Mouse (Mus musculus) midbrain, postnatal 0 days (tissue): ENCODE measurements at regions not wholly inside any gene's neighbourhood (a gene's known extent, or its start where the extent isn't known, plus 50 kb on each side); places are given as distances from the start of the nearest gene placed in this dataset.

Source experiments
- ATAC-seq: fragments of 200-750 bp; cut with Nextera tagmentation; 2 replicates; pipeline ENCODE4 v1.8.0; 2017; ENCODE audit warnings: moderate number of reproducible peaks, mild to moderate bottlenecking, moderate TSS enrichment, moderate library complexity; ENCODE audit not compliant: low FRiP score
- DNase-seq: peaks from one replicate; pipeline ENCODE4 v3.0.0-alpha.2; 2015; ENCODE audit warnings: low spot score
- H3K27ac ChIP-seq: fragments of 300-500 bp; sonication (generic); 2 replicates; pipeline ENCODE4 v1.5.1; 2014; ENCODE audit warnings: low read depth, mild to moderate bottlenecking, low read length, mixed read lengths
- H3K27me3 ChIP-seq: fragments of 300-500 bp; sonication (generic); 2 replicates; pipeline ENCODE4 v1.6.1; 2014; ENCODE audit warnings: low read length, control low read depth, mixed read lengths; ENCODE audit not compliant: insufficient read depth
- H3K36me3 ChIP-seq: fragments of 300-500 bp; sonication (generic); 2 replicates; pipeline ENCODE4 v1.6.1; 2014; ENCODE audit warnings: low read length, control low read depth, mixed read lengths; ENCODE audit not compliant: insufficient read depth
- H3K4me1 ChIP-seq: fragments of 300-500 bp; sonication (generic); 2 replicates; pipeline ENCODE4 v1.6.1; 2014; ENCODE audit warnings: mild to moderate bottlenecking, control low read depth, antibody characterized with exemption, low read length, mixed read lengths; ENCODE audit not compliant: insufficient read depth
- H3K4me2 ChIP-seq: fragments of 300-500 bp; sonication (generic); 2 replicates; pipeline ENCODE4 v1.6.1; 2014; ENCODE audit warnings: low read depth, mild to moderate bottlenecking, low read length, mixed read lengths; ENCODE audit not compliant: poor library complexity, severe bottlenecking
- H3K4me3 ChIP-seq: fragments of 300-500 bp; sonication (generic); 2 replicates; pipeline ENCODE4 v1.5.1; 2014; ENCODE audit warnings: low read depth, mild to moderate bottlenecking, low read length, moderate library complexity
- H3K9ac ChIP-seq: fragments of 300-500 bp; sonication (generic); replicated peaks from 2 replicates; pipeline ENCODE4 v1.6.1; 2014; ENCODE audit warnings: mild to moderate bottlenecking, low read length, moderate library complexity, mixed read lengths; ENCODE audit not compliant: poor library complexity, severe bottlenecking
- H3K9me3 ChIP-seq: fragments of 300-500 bp; sonication (generic); 2 replicates; pipeline ENCODE4 v1.6.1; 2016; ENCODE audit warnings: low read length, control low read depth
- CTCF ChIP-seq: IDR thresholded peaks from 2 replicates; pipeline ENCODE4 v1.5.1; 2016; ENCODE audit warnings: antibody characterized with exemption, mild to moderate bottlenecking
- WGBS: fragments of 180-500 bp; shearing (Covaris S2); extraction: QIAGEN DNeasy Blood & Tissue Kit; methylation state at CpG from one replicate; pipeline ENCODE4 v1.1.7; 2014; 5-methylcytosine and 5-hydroxymethylcytosine counted together

GRCm38 (mm10) chr6:147745690-147746089 is 270.1 kb downstream of the Ccdc91 start:
- Histone ChIP-seq H3K36me3 (no peaks in the 10 kb centered on the region), H3K27ac (no peak overlapping the region), H3K4me3 (no peak overlapping the region), H3K4me1 (no peaks in the 10 kb centered on the region), H3K9ac (no peak overlapping the region), H3K27me3 (no peaks in the 10 kb centered on the region), H3K9me3 (no peaks in the 10 kb centered on the region), H3K4me2 (no peak overlapping the region)
- 71% methylated on average over 2 of the region's 2 CpGs for whole genome bisulfite sequencing
- DNase-seq (no peak), ATAC-seq (no peak)
- TF ChIP-seq CTCF, result no peak

GRCm38 (mm10) chr6:147747945-147748344 is 272.3 kb downstream of the Ccdc91 start:
- no peak overlapping the region for H3K9ac ChIP-seq
- no peak for DNase-seq

GRCm38 (mm10) chr6:147752301-147752700 is 276.7 kb downstream of the Ccdc91 start:
- Histone ChIP-seq H3K36me3 (no peaks in the 10 kb centered on the region), H3K4me3 (no peak overlapping the region), H3K9me3 (no peaks in the 10 kb centered on the region), H3K9ac (no peak overlapping the region), H3K27me3 (no peaks in the 10 kb centered on the region), H3K4me1 (no peaks in the 10 kb centered on the region), H3K27ac (no peak overlapping the region), H3K4me2 (no peak overlapping the region)
- no peak for ATAC-seq
- TF ChIP-seq CTCF, result no peak
- WGBS, result 82% methylated on average over 2 of the region's 2 CpGs
- no peak for DNase-seq

More at GRCm38 (mm10) chr6:147747945-147748344, 272.3 kb downstream of the Ccdc91 start:
- 0 out of 2 replicates have a peak, but pooled peaks have one; percentile 5 for TF ChIP-seq CTCF
- H3K36me3 ChIP-seq, result no peaks in the 10 kb centered on the region
- H3K4me1 ChIP-seq, result no peaks in the 10 kb centered on the region
- no peak overlapping the region for H3K27ac ChIP-seq
- H3K27me3 ChIP-seq, result no peaks in the 10 kb centered on the region
- H3K4me2 ChIP-seq, result no peak overlapping the region
- no peaks in the 10 kb centered on the region for H3K9me3 ChIP-seq
- ATAC-seq, result no peak
- no peak overlapping the region for H3K4me3 ChIP-seq

- TF ChIP-seq CTCF, result no peak
- Histone ChIP-seq H3K4me3 (no peak overlapping the region), H3K9me3 (no peaks in the 10 kb centered on the region), H3K4me2 (no peak overlapping the region), H3K27ac (no peak overlapping the region), H3K27me3 (no peaks in the 10 kb centered on the region), H3K9ac (no peak overlapping the region), H3K4me1 (no peaks in the 10 kb centered on the region), H3K36me3 (no peaks in the 10 kb centered on the region)
- ATAC-seq (no peak), DNase-seq (no peak)
- 94% methylated on average over 2 of the region's 2 CpGs for WGBS
Measured at GRCm38 (mm10) chr6:147753828-147754227, 278.2 kb downstream of the Ccdc91 start.

GRCm38 (mm10) chr6:147755750-147756523 is 280.3 kb downstream of the Ccdc91 start:
- H3K27me3 ChIP-seq, result no peaks in the 10 kb centered on the region
- H3K9me3 ChIP-seq, result no peaks in the 10 kb centered on the region
- H3K9ac ChIP-seq, result no peak overlapping the region
- ATAC-seq, result no peak
- no peaks in the 10 kb centered on the region for H3K4me1 ChIP-seq
- no peak for DNase-seq
- no peak overlapping the region for H3K4me3 ChIP-seq
- no peak overlapping the region for H3K4me2 ChIP-seq
- H3K36me3 ChIP-seq, result no peaks in the 10 kb centered on the region
- WGBS, result 78% methylated on average over 7 of the region's 7 CpGs
- H3K27ac ChIP-seq, result no peak overlapping the region
- TF ChIP-seq CTCF, result no peak

- no peak for ATAC-seq
Measured at GRCm38 (mm10) chr6:147759485-147759884, 283.9 kb downstream of the Ccdc91 start.

More at GRCm38 (mm10) chr6:147759485-147759884, 283.9 kb downstream of the Ccdc91 start:
- 86% methylated on average over 7 of the region's 7 CpGs for WGBS
- no peak for DNase-seq
- Histone ChIP-seq H3K27me3 (no peaks in the 10 kb centered on the region), H3K9me3 (no peaks in the 10 kb centered on the region), H3K4me3 (no peak overlapping the region), H3K4me1 (no peaks in the 10 kb centered on the region), H3K9ac (no peak overlapping the region), H3K36me3 (no peaks in the 10 kb centered on the region), H3K4me2 (no peak overlapping the region), H3K27ac (no peak overlapping the region)
- TF ChIP-seq CTCF, result no peak
